Mouse (Mus musculus) midbrain, embryonic 11.5 days (tissue): Measurements from ENCODE around the gene Rab23. TPM values are rescaled to one million over a fixed set of nuclear protein-coding genes. Genes with fewer than 3 reads are reported as not detected.

Experiments
- ATAC-seq: fragments of 200-750 bp; cut with Nextera tagmentation; 2 replicates; pipeline ENCODE4 v1.8.0; 2017; ENCODE audit warnings: moderate TSS enrichment, moderate library complexity; ENCODE audit not compliant: low FRiP score
- DNase-seq: peaks from one replicate; pipeline ENCODE4 v3.0.0; 2015; ENCODE audit warnings: low spot score; ENCODE audit errors: missing footprints
- H3K27ac ChIP-seq: fragments of 300-500 bp; sonication (generic); 2 replicates; pipeline ENCODE4 v1.5.1; 2014; ENCODE audit warnings: low read depth, low read length
- H3K27me3 ChIP-seq: fragments of 300-500 bp; sonication (generic); 2 replicates; pipeline ENCODE4 v1.6.1; 2014; ENCODE audit warnings: mild to moderate bottlenecking, low read length, moderate library complexity, mixed read lengths; ENCODE audit not compliant: control insufficient read depth, insufficient read depth
- H3K36me3 ChIP-seq: fragments of 300-500 bp; sonication (generic); 2 replicates; pipeline ENCODE4 v1.6.1; 2014; ENCODE audit warnings: mild to moderate bottlenecking, low read length, moderate library complexity, mixed read lengths; ENCODE audit not compliant: control insufficient read depth, insufficient read depth
- H3K4me1 ChIP-seq: fragments of 300-500 bp; sonication (generic); 2 replicates; pipeline ENCODE4 v1.6.1; 2014; ENCODE audit warnings: low read length; ENCODE audit not compliant: control insufficient read depth, insufficient read depth
- H3K4me2 ChIP-seq: fragments of 300-500 bp; sonication (generic); 2 replicates; pipeline ENCODE4 v1.6.1; 2014; ENCODE audit warnings: mild to moderate bottlenecking, moderate library complexity
- H3K4me3 ChIP-seq: fragments of 300-500 bp; sonication (generic); 2 replicates; pipeline ENCODE4 v1.5.1; 2014; ENCODE audit warnings: low read depth, low read length
- H3K9ac ChIP-seq: fragments of 300-500 bp; sonication (generic); 2 replicates; pipeline ENCODE4 v1.6.1; 2014; ENCODE audit warnings: low read length
- H3K9me3 ChIP-seq: fragments of 300-500 bp; sonication (generic); 2 replicates; pipeline ENCODE4 v1.6.1; 2016; ENCODE audit warnings: low read length; ENCODE audit not compliant: control insufficient read depth
- WGBS: fragments of 180-500 bp; shearing (Covaris S2); extraction: QIAGEN DNeasy Blood & Tissue Kit; methylation state at CpG from one replicate; pipeline ENCODE4 v1.1.7; 2014; 5-methylcytosine and 5-hydroxymethylcytosine counted together
- polyA plus RNA-seq: library from polyadenylated mRNA; unstranded; fragments of >200 nt; fragmentation: Nextera tagmentation; extraction: Ambion mirVana; gene quantifications from 2 replicates; pipeline ENCODE4 v1.2.1, GENCODE M21; 2014

Gene Rab23
- polyA plus RNA-seq, 1 experiment from 2014 or later, result 28.2 TPM

DNA sequence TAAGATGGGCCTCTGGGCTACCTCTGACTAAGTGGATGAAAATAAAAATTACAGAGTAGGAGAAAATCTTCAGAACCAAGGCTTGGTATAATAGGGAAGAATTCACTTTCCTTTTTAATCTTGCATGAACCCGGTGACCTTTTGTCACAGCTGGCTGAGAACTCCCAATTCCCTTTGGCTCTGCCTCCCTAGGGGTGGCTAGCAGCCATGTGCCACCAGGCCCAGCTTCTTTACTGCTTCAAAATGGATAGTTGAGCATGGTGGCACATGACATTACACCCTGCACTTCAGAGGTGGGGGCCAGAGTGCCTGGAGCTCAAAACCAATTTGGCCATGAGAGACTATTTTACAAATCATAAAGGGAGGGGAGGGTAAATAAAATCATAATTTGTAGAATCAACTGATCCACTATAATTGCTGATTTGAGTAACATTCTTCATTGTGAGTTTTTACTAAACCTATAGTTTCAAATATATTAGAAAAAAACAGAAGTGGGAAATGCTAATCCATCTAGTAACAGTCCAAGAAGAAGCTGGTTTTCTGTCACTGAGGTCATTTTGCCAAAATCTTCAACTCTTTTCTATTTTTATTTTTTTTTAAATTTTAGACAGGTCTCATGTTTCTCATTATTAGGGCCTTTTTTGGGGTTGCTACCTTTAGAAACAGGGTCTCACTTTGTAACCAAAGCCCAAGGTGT, 48.6 kb downstream of the Rab23 start:
- Histone ChIP-seq H3K27ac (no peak overlapping the region), H3K9ac (no peak overlapping the region), H3K27me3 (no peaks in the 10 kb centered on the region), H3K4me1 (no peaks in the 10 kb centered on the region), H3K36me3 (peaks cover 6% of the 10 kb centered on the region), H3K4me3 (no peak overlapping the region), H3K4me2 (no peak overlapping the region), H3K9me3 (no peaks in the 10 kb centered on the region)
- no peak for ATAC-seq
- DNase-seq, result no peak
- 81% methylated on average over 1 of the region's 1 CpGs for WGBS

DNA sequence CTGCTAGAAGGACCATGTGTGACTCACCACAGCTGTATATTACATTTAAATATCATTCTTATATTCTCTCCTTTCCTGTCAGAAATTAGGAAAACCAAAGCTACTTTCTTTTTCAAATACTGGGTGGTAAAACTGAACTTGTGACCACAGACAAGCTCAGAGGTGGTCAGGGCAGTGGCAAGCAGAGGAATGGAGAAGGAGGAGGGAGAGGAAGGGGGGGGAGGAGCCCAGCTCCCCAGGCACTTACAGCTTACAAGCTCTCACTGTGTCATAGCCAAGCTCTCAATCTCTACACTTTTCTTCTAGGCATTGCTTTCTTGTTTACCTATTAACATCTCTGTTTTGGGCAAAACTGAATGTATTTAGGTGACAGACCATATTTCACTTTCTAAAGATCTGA, 49.1 kb downstream of the Rab23 start:
- peaks cover 6% of the 10 kb centered on the region for H3K36me3 ChIP-seq
- ATAC-seq, result no peak

DNA sequence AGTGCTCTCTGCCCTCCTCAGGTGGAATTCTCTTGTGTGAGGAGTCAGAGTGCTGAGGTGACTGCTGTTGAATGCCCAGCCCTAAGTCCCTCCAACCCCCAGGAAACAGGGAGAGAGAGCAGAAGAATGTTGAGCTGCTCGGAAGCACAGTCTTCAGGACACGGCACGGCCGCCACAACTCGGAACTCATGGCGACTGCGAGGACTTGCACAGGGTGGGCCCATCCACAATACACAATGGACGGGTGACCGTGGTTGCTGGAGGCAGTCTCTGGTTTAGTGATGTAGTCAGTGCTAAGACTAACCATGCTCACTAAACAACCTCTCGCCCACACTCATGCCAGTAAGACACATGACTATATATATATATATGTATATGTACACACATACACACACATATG, 51.9 kb downstream of the Rab23 start:
- H3K27ac ChIP-seq, result no peak overlapping the region
- H3K4me1 ChIP-seq, result no peaks in the 10 kb centered on the region
- ATAC-seq (no peak), DNase-seq (no peak)
- H3K27me3 ChIP-seq, result no peaks in the 10 kb centered on the region
- no peaks in the 10 kb centered on the region for H3K9me3 ChIP-seq
- H3K9ac ChIP-seq, result no peak overlapping the region
- H3K4me2 ChIP-seq, result no peak overlapping the region
- 88% methylated on average over 10 of the region's 10 CpGs for WGBS
- peaks cover 9% of the 10 kb centered on the region for H3K36me3 ChIP-seq
- H3K4me3 ChIP-seq, result no peak overlapping the region

More for the DNA sequence above, 49.1 kb downstream of the Rab23 start:
- H3K4me1 ChIP-seq, result no peaks in the 10 kb centered on the region
- no peak overlapping the region for H3K4me3 ChIP-seq
- no peaks in the 10 kb centered on the region for H3K9me3 ChIP-seq
- H3K9ac ChIP-seq, result no peak overlapping the region
- H3K27ac ChIP-seq, result no peak overlapping the region
- DNase-seq, result no peak
- H3K4me2 ChIP-seq, result no peak overlapping the region
- H3K27me3 ChIP-seq, result no peaks in the 10 kb centered on the region

DNA sequence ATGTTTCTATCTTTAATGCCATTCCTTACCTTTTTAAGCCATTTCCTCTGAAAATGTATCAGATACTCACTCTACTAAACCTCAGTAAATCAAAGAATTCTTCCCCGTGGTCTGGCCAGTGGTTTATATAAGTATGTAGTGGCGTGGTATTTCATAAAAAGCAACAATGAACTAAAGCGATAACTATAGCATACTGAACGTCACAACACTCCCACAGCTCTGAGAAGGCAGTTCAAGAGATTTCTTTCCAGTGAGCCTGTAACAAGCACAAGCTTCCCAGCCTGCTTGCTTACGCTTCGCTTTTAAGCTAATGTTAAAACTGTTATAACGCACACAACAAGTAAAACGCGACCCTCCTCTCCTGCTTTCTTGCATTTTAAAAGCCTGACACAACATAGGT, 52.4 kb downstream of the Rab23 start:
- Histone ChIP-seq H3K4me1 (no peaks in the 10 kb centered on the region), H3K4me3 (no peak overlapping the region), H3K4me2 (no peak overlapping the region), H3K36me3 (peaks cover 7% of the 10 kb centered on the region), H3K27ac (no peak overlapping the region), H3K9ac (no peak overlapping the region), H3K27me3 (no peaks in the 10 kb centered on the region), H3K9me3 (no peaks in the 10 kb centered on the region)
- DNase-seq (no peak), ATAC-seq (no peak)
- 95% methylated on average over 9 of the region's 9 CpGs for whole genome bisulfite sequencing

DNA sequence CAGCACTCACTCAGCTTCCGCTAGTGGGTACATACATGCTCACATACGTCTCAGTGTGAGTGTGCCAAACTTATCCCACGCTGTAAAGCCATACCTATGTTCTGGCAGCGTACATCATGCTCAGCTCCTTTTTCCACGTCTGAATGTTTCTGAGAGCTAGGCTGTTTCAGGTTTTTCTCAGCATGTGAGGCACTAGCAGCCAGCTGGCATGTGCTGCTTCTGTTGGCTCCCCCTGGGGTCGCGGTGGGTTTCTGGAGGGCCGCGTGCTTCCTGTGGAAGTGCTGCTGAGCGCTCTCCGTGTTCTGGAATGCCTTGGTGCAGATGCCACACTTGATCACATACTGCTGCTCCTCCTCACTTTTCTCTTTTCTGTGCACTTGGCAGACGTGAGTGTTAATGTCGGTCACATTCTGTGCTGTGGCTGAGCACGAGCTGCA, 56.5 kb downstream of the Rab23 start:
- Histone ChIP-seq H3K4me3 (no peak overlapping the region), H3K27ac (no peak overlapping the region), H3K4me1 (no peaks in the 10 kb centered on the region), H3K4me2 (no peak overlapping the region), H3K36me3 (peaks cover 3% of the 10 kb centered on the region), H3K27me3 (no peaks in the 10 kb centered on the region), H3K9ac (no peak overlapping the region), H3K9me3 (no peaks in the 10 kb centered on the region)
- ATAC-seq (no peak), DNase-seq (no peak)
- WGBS, result 91% methylated on average over 14 of the region's 14 CpGs

DNA sequence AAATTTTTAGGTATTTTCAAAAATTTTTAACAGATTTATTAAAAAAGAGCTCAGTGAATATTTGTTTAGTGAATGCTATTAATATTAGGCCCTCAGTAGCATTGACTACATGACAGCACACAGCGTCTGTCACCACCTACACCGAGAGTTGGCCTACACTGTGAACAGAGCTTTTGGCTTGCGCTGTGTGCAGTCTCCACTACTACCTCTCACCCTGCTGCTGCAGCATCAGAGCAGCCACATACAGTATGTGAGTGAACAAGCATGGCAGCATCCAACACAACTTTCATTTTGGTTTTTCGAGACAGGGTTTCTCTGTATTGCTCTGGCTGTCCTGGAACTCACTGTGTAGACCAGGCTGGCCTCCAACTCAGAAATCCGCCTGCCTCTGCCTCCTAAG, 64.9 kb downstream of the Rab23 start:
- DNase-seq (no peak), ATAC-seq (no peak)
- Histone ChIP-seq H3K27me3 (no peaks in the 10 kb centered on the region), H3K4me2 (no peak overlapping the region), H3K9me3 (no peaks in the 10 kb centered on the region), H3K4me3 (no peak overlapping the region), H3K36me3 (peaks cover 8% of the 10 kb centered on the region; the same call in 1 of the 2 replicates), H3K9ac (no peak overlapping the region), H3K27ac (no peak overlapping the region), H3K4me1 (no peaks in the 10 kb centered on the region)
- 92% methylated on average over 5 of the region's 5 CpGs for WGBS

DNA sequence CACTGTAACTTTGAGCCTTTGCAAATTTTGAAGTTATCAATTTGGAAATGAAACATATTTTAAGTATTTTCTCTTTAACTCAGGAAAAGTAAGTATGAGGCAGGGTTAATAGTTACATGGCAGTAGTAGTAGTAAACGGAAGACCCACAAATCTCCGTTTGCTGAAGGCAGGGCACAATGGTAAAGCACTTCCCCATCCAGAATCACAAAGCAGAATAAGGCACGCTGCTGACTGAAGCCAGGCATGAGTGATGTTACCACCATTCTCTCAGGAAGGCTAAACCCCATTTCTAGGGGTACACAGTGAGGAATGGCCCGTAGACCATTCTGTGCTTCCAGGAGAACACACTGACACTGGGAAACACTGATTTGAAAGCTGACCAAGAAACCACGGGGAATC, 68.4 kb downstream of the Rab23 start:
- no peaks in the 10 kb centered on the region for H3K9me3 ChIP-seq
- H3K36me3 ChIP-seq, result peaks cover 4% of the 10 kb centered on the region; the same call in 1 of the 2 replicates
- no peak overlapping the region for H3K27ac ChIP-seq
- H3K4me2 ChIP-seq, result no peak overlapping the region
- H3K27me3 ChIP-seq, result no peaks in the 10 kb centered on the region
- no peak for DNase-seq
- no peaks in the 10 kb centered on the region for H3K4me1 ChIP-seq
- H3K4me3 ChIP-seq, result no peak overlapping the region
- no peak overlapping the region for H3K9ac ChIP-seq
- no peak for ATAC-seq
- 90% methylated on average over 5 of the region's 5 CpGs for WGBS

DNA sequence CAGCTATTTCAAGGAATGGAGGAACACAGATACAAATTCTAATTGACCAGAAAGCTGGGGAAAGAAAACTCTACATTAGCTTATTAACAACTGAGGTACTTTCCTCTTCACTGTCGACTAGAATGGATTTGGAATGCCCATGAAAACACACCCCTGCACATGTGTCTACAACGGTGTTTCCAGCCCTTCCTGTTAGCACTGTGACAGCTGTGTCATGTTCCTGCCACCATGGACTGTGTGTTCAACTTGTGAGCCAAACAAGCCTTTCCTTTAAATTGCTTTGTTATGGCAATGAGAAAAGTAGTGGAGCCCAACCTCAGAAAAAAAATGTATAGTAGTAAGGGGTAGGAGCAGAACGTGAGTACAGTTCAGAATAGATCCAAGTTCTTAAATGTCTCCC, 68.8 kb downstream of the Rab23 start:
- Histone ChIP-seq H3K4me3 (no peak overlapping the region), H3K9ac (no peak overlapping the region), H3K36me3 (peaks cover 3% of the 10 kb centered on the region; the same call in 1 of the 2 replicates), H3K9me3 (no peaks in the 10 kb centered on the region), H3K27ac (no peak overlapping the region), H3K4me2 (no peak overlapping the region), H3K27me3 (no peaks in the 10 kb centered on the region), H3K4me1 (no peaks in the 10 kb centered on the region)
- DNase-seq, result no peak
- WGBS, result 80% methylated on average over 3 of the region's 3 CpGs
- no peak for ATAC-seq
